9 mouse cellular contexts compared by ENCODE assay signal in the genomic region with DNA sequence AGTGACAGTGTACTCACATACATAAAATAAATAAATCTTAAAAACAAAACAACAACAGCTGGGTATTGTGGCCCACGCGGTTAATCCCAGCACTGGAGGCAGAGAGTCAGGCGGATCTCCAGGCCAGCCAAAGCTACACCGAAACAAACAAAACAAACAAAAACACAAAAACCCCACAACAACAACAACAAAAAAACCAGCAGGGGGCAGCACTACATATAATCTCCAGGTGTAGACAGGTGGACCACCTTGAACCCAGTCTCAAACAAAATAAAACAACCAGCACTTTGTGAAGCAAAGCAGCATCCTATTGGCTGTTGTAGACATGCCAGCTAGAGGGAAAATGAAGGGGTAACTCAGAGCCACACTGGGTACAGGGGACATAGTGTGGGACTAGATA. TPM values are rescaled to one million over a fixed set of nuclear protein-coding genes. Genes with fewer than 3 reads are reported as not detected.
A peak's percentile ranks its signal among the peaks of the same experiment; 100 is the strongest.
DNase-seq lines count a peak whose midpoint lies in the region; ATAC-seq lines count a peak whose summit lies in the region.
"Had no signal": no experiment of that assay in that cellular context is flagged by ENCODE, and none has a peak within 500 bp of the region (broad histone marks: within the 10 kb centered on the region; RNA-seq: fewer than 3 reads in every experiment).

No protein-coding gene starts in this region.

- WGBS in hindbrain, embryonic 13.5 days: 90% methylated on average over 4 of the region's 4 CpGs
- 89% methylated on average over 4 of the region's 4 CpGs for WGBS in hindbrain, embryonic 10.5 days
- 91% methylated on average over 4 of the region's 4 CpGs for WGBS in liver, embryonic 13.5 days (ENCODE audit: insufficient replicate concordance)

- no peak for ATAC-seq in hindbrain, embryonic 13.5 days (ENCODE audit: low FRiP score)
- ATAC-seq in liver, embryonic 13.5 days (ENCODE audit: low read depth): no peak
- ATAC-seq: forebrain, embryonic 14.5 days had no signal

- H3K9me3 ChIP-seq in hindbrain, embryonic 13.5 days: no peaks in the 10 kb centered on the region
- H3K9me3 ChIP-seq in hindbrain, embryonic 10.5 days: no peaks in the 10 kb centered on the region
- H3K9me3 ChIP-seq in liver, embryonic 13.5 days (replicated peaks): no peaks in the 10 kb centered on the region

- no peak overlapping the region for H3K9ac ChIP-seq in hindbrain, embryonic 13.5 days
- no peak overlapping the region for H3K9ac ChIP-seq in liver, embryonic 13.5 days

- DNase-seq in hindbrain, embryonic 10.5 days (ENCODE audit: low spot score): no peak
- DNase-seq in A20 (ENCODE audit: low read depth, low spot score) (peak; percentile 52), ES-CJ7 (ENCODE audit: low read depth, low spot score) (peak; percentile 59)
- DNase-seq in liver, embryonic 13.5 days: no peak
- DNase-seq in right cerebral cortex, adult 18-20 months: no peak
- DNase-seq in adrenal gland, postnatal 4 days (ENCODE audit: low spot score in 2 of 2): no peak
- DNase-seq: layer of hippocampus, adult 9-11 months had no signal

- H3K36me3 ChIP-seq in hindbrain, embryonic 13.5 days: peaks cover 41% of the 10 kb centered on the region
- peaks cover 54% of the 10 kb centered on the region for H3K36me3 ChIP-seq in hindbrain, embryonic 10.5 days
- H3K36me3 ChIP-seq in liver, embryonic 13.5 days: peaks cover 49% of the 10 kb centered on the region

- no peak overlapping the region for H3K27ac ChIP-seq in hindbrain, embryonic 13.5 days
- no peak overlapping the region for H3K27ac ChIP-seq in hindbrain, embryonic 10.5 days
- H3K27ac ChIP-seq in liver, embryonic 13.5 days: no peak overlapping the region

- 0 out of 2 replicates have a peak overlapping the region, but pooled peaks have one; percentile 0 for H3K4me3 ChIP-seq in hindbrain, embryonic 13.5 days
- H3K4me3 ChIP-seq in hindbrain, embryonic 10.5 days: no peak overlapping the region; the same call in 1 of the 2 replicates
- peak overlapping the region; percentile 85; the same call in 1 of the 2 replicates for H3K4me3 ChIP-seq in liver, embryonic 13.5 days (replicated peaks)

- peaks cover 27% of the 10 kb centered on the region for H3K27me3 ChIP-seq in hindbrain, embryonic 13.5 days
- peaks cover 20% of the 10 kb centered on the region for H3K27me3 ChIP-seq in hindbrain, embryonic 10.5 days (ENCODE audit: insufficient read depth, poor library complexity, severe bottlenecking)
- H3K27me3 ChIP-seq in liver, embryonic 13.5 days: peaks cover 8% of the 10 kb centered on the region

- H3K4me2 ChIP-seq in hindbrain, embryonic 13.5 days: 0 out of 2 replicates have a peak overlapping the region, but pooled peaks have one; percentile 89
- H3K4me2 ChIP-seq in liver, embryonic 13.5 days: no peak overlapping the region; the same call in 1 of the 2 replicates

- H3K4me1 ChIP-seq in hindbrain, embryonic 13.5 days (replicated peaks): peaks cover 27% of the 10 kb centered on the region
- H3K4me1 ChIP-seq in hindbrain, embryonic 10.5 days (replicated peaks): peaks cover 27% of the 10 kb centered on the region
- peaks cover 28% of the 10 kb centered on the region for H3K4me1 ChIP-seq in liver, embryonic 13.5 days (replicated peaks)

RNA-seq across cellular contexts. Expression of a gene that starts 2.4 kb away (rescaled TPM):
- 303 and 305 TPM in 2 replicates for polyA plus RNA-seq in hindbrain, embryonic 13.5 days (2015; fragmentation: Nextera tagmentation; extraction: Ambion mirVana)
- polyA plus RNA-seq in hindbrain, embryonic 10.5 days (2016; fragmentation: Nextera tagmentation; extraction: Ambion mirVana): 305 and 348 TPM in 2 replicates
- 136 and 155 TPM in 2 replicates for polyA plus RNA-seq in liver, embryonic 13.5 days (2015; fragmentation: Nextera tagmentation; extraction: Ambion mirVana)
- 100 to 1,000 TPM; 188 to 192 TPM for total RNA-seq in adrenal gland, postnatal 4 days (2021)

RNA-seq across cellular contexts. Expression of a gene that starts 7.9 kb away (rescaled TPM):
- polyA plus RNA-seq in hindbrain, embryonic 13.5 days (2015; fragmentation: Nextera tagmentation; extraction: Ambion mirVana): 7.1 and 8.2 TPM in 2 replicates
- polyA plus RNA-seq in hindbrain, embryonic 10.5 days (2016; fragmentation: Nextera tagmentation; extraction: Ambion mirVana): 3.5 and 3.6 TPM in 2 replicates
- 0.23 and 0.41 TPM in 2 replicates for polyA plus RNA-seq in liver, embryonic 13.5 days (2015; fragmentation: Nextera tagmentation; extraction: Ambion mirVana)
- 10 to 100 TPM; 14.5 to 15.8 TPM for total RNA-seq in adrenal gland, postnatal 4 days (2021)

RNA-seq across cellular contexts. Expression of a gene that starts 8.1 kb away (rescaled TPM):
- 0.49 and 0.65 TPM in 2 replicates for polyA plus RNA-seq in hindbrain, embryonic 13.5 days (2015; fragmentation: Nextera tagmentation; extraction: Ambion mirVana)
- 1.1 TPM in 2 replicates for polyA plus RNA-seq in hindbrain, embryonic 10.5 days (2016; fragmentation: Nextera tagmentation; extraction: Ambion mirVana)
- 0.07 and 0.10 TPM in 2 replicates for polyA plus RNA-seq in liver, embryonic 13.5 days (2015; fragmentation: Nextera tagmentation; extraction: Ambion mirVana)
- total RNA-seq in adrenal gland, postnatal 4 days (2021): 1 to 10 TPM; 1.8 to 2.5 TPM

RNA-seq across cellular contexts. Expression of a gene that starts 22.1 kb away (rescaled TPM):
- 24.7 and 24.8 TPM in 2 replicates for polyA plus RNA-seq in hindbrain, embryonic 13.5 days (2015; fragmentation: Nextera tagmentation; extraction: Ambion mirVana)
- polyA plus RNA-seq in hindbrain, embryonic 10.5 days (2016; fragmentation: Nextera tagmentation; extraction: Ambion mirVana): 17.6 and 18.4 TPM in 2 replicates
- 8.1 and 8.5 TPM in 2 replicates for polyA plus RNA-seq in liver, embryonic 13.5 days (2015; fragmentation: Nextera tagmentation; extraction: Ambion mirVana)
- 10 to 100 TPM; 16.2 to 17.2 TPM for total RNA-seq in adrenal gland, postnatal 4 days (2021)

RNA-seq across cellular contexts. Expression of a gene that starts 35.7 kb away (rescaled TPM):
- polyA plus RNA-seq in hindbrain, embryonic 13.5 days (2015; fragmentation: Nextera tagmentation; extraction: Ambion mirVana): 2.0 and 3.6 TPM in 2 replicates
- polyA plus RNA-seq in hindbrain, embryonic 10.5 days (2016; fragmentation: Nextera tagmentation; extraction: Ambion mirVana): 0.51 and 0.97 TPM in 2 replicates
- 0.09 and 0.22 TPM in 2 replicates for polyA plus RNA-seq in liver, embryonic 13.5 days (2015; fragmentation: Nextera tagmentation; extraction: Ambion mirVana)
- 1 to 10 TPM; 2.0 TPM for total RNA-seq in adrenal gland, postnatal 4 days (2021)

Comparison
In these comparisons a context has a peak if more than half of its experiments do, and no peak if none do; other contexts are left out.
1. DNase-seq: peak in A20 (single experiment) and ES-CJ7 (single experiment); none in hindbrain, embryonic 10.5 days (single experiment), liver, embryonic 13.5 days (single experiment), right cerebral cortex, adult 18-20 months (single experiment) and adrenal gland, postnatal 4 days (0 of 2).